Mouse (Mus musculus): ENCODE measurements around the gene Acbd4.

- TF ChIP-seq CTCF (conservative IDR thresholded peaks at IDR 0.05; ENCODE audit: low read length) (no peak), NANOG (IDR thresholded peaks at IDR 0.05; ENCODE audit: borderline replicate concordance, low read length) (no peak)
These were observed 34.6 kb downstream of the Acbd4 start for GRCm38 (mm10) chr11:103136039-103136577.

Data from E14TG2a.4 (cell line).